Mouse (Mus musculus) neutrophil, adult 59 days (primary cell): ENCODE results near the gene Krt8. TPM values are rescaled to one million over a fixed set of nuclear protein-coding genes. Genes with fewer than 3 reads are reported as not detected.

Source experiments
- total RNA-seq, 2 experiments: library from RNA; stranded (reverse); gene quantifications; 1 replicate in 1 of 2; 2 replicates in 1 of 2; pipeline ENCODE4 v1.2.4; 2023

The Krt8 gene
- total RNA-seq = not detected

DNA sequence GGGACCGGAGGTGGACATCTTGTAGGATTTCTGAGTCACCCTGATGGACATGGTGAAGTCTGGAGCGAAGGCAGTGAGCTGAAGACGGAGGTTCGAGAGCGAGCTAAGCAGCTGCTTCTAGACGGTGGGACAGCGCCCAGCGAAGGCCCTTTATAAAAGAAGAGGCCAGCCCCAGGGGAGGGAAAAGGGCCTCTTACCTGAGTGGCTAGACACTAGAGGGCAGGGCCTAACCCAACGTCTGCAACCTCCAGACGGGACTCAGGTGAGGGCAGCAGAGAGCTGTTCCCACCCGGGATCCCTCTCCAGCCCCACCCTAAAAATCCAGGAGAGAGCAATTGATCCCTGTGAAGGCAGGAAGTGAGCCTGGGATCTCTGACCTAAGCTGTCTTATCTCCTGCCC, at the start of gene Krt8:
TSS of gene Krt8 (minus strand) at position 294 of the 400 bp plus-strand sequence.

DNA sequence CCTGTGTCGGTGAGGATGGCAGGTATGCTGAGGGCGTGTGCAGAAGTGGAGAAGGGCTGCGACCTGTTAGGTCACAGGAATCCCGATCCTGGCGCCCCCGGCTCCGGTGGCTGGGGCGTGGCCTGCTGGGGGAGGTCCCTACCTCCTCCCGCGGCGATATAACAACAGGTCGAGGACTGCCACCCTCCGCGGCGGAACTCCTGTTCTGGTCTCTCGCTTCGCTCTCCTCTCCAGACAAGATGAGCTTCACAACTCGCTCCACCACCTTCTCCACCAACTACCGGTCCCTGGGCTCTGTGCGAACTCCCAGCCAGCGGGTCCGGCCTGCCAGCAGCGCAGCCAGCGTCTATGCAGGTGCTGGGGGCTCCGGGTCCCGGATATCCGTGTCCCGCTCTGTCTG, 23.8 kb upstream of the Krt8 start, which contains the start of gene Krt18:
TSS of gene Krt18 (plus strand) at position 141 of the 400 bp plus-strand sequence.

DNA sequence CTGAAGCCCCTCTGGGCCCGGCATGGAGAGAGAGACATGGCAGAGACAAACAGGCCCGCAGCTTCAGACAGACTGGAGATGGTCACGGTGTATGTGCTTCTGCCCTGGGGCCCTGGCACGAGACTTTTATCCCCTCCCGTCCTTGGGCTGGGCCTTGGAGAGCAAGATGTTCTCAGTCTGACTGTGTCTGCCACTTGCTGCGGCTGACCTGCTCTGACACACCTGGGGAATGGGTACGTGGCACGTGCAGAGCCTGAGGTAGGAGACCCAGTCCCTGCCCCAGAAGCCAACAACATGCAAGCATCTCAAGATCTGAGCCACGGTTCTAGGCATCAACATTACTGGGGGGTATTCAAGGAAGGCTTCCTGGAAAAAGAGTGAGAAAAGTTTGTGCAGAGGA, 50.1 kb downstream of the Krt8 start, which contains the start of gene Krt78:
TSS of gene Krt78 (minus strand) at position 101 of the 400 bp plus-strand sequence.

Other genes starting within 250 kb of the Krt8 start
- gene Krt72, start 218.0 kb downstream of the Krt8 start, total RNA-seq = not detected
- gene Krt73, start 202.1 kb downstream of the Krt8 start, total RNA-seq = not detected
- gene Krt2, start 186.3 kb downstream of the Krt8 start, total RNA-seq = not detected
- not detected for gene Krt1, start 153.7 kb downstream of the Krt8 start, total RNA-seq
- gene Krt77, start 134.8 kb downstream of the Krt8 start, total RNA-seq = not detected
- not detected for gene Krt76, start 111.6 kb downstream of the Krt8 start, total RNA-seq
- gene Krt4, start 79.7 kb downstream of the Krt8 start, total RNA-seq = not detected
- not detected for gene Krt79, start 64.2 kb downstream of the Krt8 start, total RNA-seq
- gene Krt78, start 50.2 kb downstream of the Krt8 start, total RNA-seq = not detected
- gene Krt18, start 23.7 kb upstream of the Krt8 start, total RNA-seq = under 1 TPM; 0.26 to 0.73 TPM
- gene Eif4b, start 69.3 kb upstream of the Krt8 start, total RNA-seq = 100 to 1,000 TPM; 127 to 136 TPM
- gene Tns2, start 95.9 kb upstream of the Krt8 start, total RNA-seq = 1 to 10 TPM; 1.4 TPM
- 10 to 100 TPM; 21.7 to 27.2 TPM for gene Spryd3, start 131.8 kb upstream of the Krt8 start, total RNA-seq
- not detected for gene Igfbp6, start 139.9 kb upstream of the Krt8 start, total RNA-seq
- gene Soat2, start 146.0 kb upstream of the Krt8 start, total RNA-seq = under 1 TPM; 0.62 to 0.87 TPM
- gene Zfp740, start 198.8 kb upstream of the Krt8 start, total RNA-seq = 10 to 100 TPM; 78.9 to 84.1 TPM
- gene Csad, start 200.2 kb upstream of the Krt8 start, total RNA-seq = 10 to 100 TPM; 21.4 to 23.3 TPM
- gene Itgb7, start 227.5 kb upstream of the Krt8 start, total RNA-seq = 100 to 1,000 TPM; 191 to 291 TPM